ENCODE assay signal across 11 mouse cellular contexts in the genomic region with DNA sequence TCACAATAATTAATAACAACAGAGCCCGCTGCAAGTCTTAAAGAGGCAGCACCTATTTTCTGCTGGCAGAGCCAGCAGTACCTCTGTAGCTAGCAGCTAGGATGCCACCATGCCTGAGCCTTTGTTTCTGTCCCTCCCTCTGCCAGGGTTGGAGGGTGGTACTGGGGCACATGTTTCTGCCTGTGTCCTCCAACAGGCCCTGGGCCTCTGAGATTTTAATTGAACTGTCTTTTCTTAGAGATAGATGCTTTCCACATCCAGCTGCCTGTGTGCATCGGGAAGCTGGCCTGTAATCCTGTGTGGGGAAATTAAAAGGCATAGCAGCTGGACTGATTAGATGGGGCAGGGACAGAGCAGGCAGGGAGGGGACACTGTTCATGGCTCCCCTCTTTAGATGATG. TPM values are rescaled to one million over a fixed set of nuclear protein-coding genes. Genes with fewer than 3 reads are reported as not detected.
DNase-seq lines count a peak whose midpoint lies in the region; ATAC-seq lines count a peak whose summit lies in the region.
"Had no signal": no experiment of that assay in that cellular context is flagged by ENCODE, and none has a peak within 500 bp of the region (broad histone marks: within the 10 kb centered on the region; RNA-seq: fewer than 3 reads in every experiment).

No protein-coding gene starts in this region.

- 34% methylated on average over 2 of the region's 2 CpGs for WGBS in limb, embryonic 15.5 days

- peaks cover 83% of the 10 kb centered on the region for H3K4me1 ChIP-seq in limb, embryonic 15.5 days

- H3K9me3 ChIP-seq in limb, embryonic 15.5 days, result no peaks in the 10 kb centered on the region
- H3K9me3 ChIP-seq: G1E had no signal

- peaks cover 27% of the 10 kb centered on the region for H3K36me3 ChIP-seq in limb, embryonic 15.5 days

- H3K4me2 ChIP-seq in limb, embryonic 15.5 days, result no peak overlapping the region

- no peak for ATAC-seq in limb, embryonic 15.5 days (ENCODE audit: insufficient number of reproducible peaks, low FRiP score, low TSS enrichment, low read depth)

- no peak overlapping the region for H3K9ac ChIP-seq in limb, embryonic 15.5 days

- no peaks in the 10 kb centered on the region for H3K27me3 ChIP-seq in limb, embryonic 15.5 days

- peak overlapping the region; percentile 52; the same call in 1 of the 2 replicates for H3K27ac ChIP-seq in limb, embryonic 15.5 days

- no peak overlapping the region for H3K4me3 ChIP-seq in limb, embryonic 15.5 days
- H3K4me3 ChIP-seq: erythroblast, embryonic 14.5 days had no signal

- peak; percentile 20 for DNase-seq in cerebellum, adult 9-11 months
- DNase-seq in cerebellum, adult 9-10 months, result no peak
- DNase-seq in retina, postnatal 1 day, result peak; percentile 38
- no peak for DNase-seq in retina, embryonic 14.5 days (ENCODE audit: low spot score)
- no peak for DNase-seq in adrenal gland, adult 18-20 months (ENCODE audit: low spot score in 2 of 2)
- no peak for DNase-seq in lung, postnatal 25 days (ENCODE audit: low spot score)
- no peak for DNase-seq in thymus, postnatal 4 days
- DNase-seq: cerebellum, adult 8-10 months had no signal

RNA-seq across cellular contexts. Expression of a gene that starts 39.6 kb away (rescaled TPM):
- polyA plus RNA-seq in limb, embryonic 15.5 days (2015; fragmentation: Nextera tagmentation; extraction: Ambion mirVana), result 66.5 and 70.3 TPM in 2 replicates
- 100 to 1,000 TPM; 141 to 185 TPM for total RNA-seq in adrenal gland, adult 18-20 months (2021)

Comparison
In these comparisons a context has a peak if more than half of its experiments do, and no peak if none do; other contexts are left out.
1. DNase-seq: peak in cerebellum, adult 9-11 months (single experiment) and retina, postnatal 1 day (single experiment); none in cerebellum, adult 9-10 months (single experiment), retina, embryonic 14.5 days (single experiment), adrenal gland, adult 18-20 months (0 of 2), lung, postnatal 25 days (single experiment) and thymus, postnatal 4 days (single experiment).